Mouse (Mus musculus) megakaryocyte, embryonic 14.5 days (primary cell): Measurements from ENCODE around the gene Olfr1249. TPM values are rescaled to one million over a fixed set of nuclear protein-coding genes. Genes with fewer than 3 reads are reported as not detected.
"Not testable (repeated sequence)": the region's sequence is repeated elsewhere in the genome, so short reads cannot be mapped to it uniquely, and the experiment has no call there.

Source experiments
- H3K27me3 ChIP-seq: replicated peaks from 2 replicates; pipeline ENCODE3; 2012; ENCODE audit warnings: inconsistent platforms
- H3K36me3 ChIP-seq: replicated peaks from 2 replicates; pipeline ENCODE3; 2012; ENCODE audit warnings: low read length, inconsistent platforms, mixed read lengths
- H3K4me1 ChIP-seq: 2 replicates; pipeline ENCODE4 v1.6.1; 2012; ENCODE audit warnings: inconsistent platforms
- H3K4me3 ChIP-seq: replicated peaks from 2 replicates; pipeline ENCODE3; 2012; ENCODE audit warnings: moderate library complexity, mild to moderate bottlenecking, inconsistent platforms
- H3K9me3 ChIP-seq: 2 replicates; pipeline ENCODE4 v1.6.1; 2012; ENCODE audit warnings: inconsistent platforms
- FLI1 ChIP-seq: IDR thresholded peaks from 2 replicates; pipeline ENCODE4 v1.6.1; 2012; ENCODE audit warnings: low read length, inconsistent platforms, mixed read lengths
- GATA1 ChIP-seq: IDR thresholded peaks from 3 replicates; pipeline ENCODE4 v1.6.1; 2012; ENCODE audit warnings: mixed read lengths, low read length, inconsistent platforms, borderline replicate concordance
- polyA plus RNA-seq: library from polyadenylated mRNA; stranded (reverse); fragments of >175 nt; gene quantifications from 2 replicates; pipeline ENCODE4 v1.2.3, GENCODE M21; 2012; ENCODE audit warnings: low replicate concordance; ENCODE audit not compliant: insufficient read depth

Olfr1249 gene
- not detected in 2 replicates for polyA plus RNA-seq

GRCm38 (mm10) chr2:89634883-89635282 lies at the start of gene Olfr1249:
Gene Olfr1249, minus strand, starts transcription at chr2:89634983.
- no peaks in the 10 kb centered on the region for H3K4me1 ChIP-seq
- TF ChIP-seq FLI1 (no peak), GATA1 (no peak)
- no peaks in the 10 kb centered on the region for H3K27me3 ChIP-seq
- no peaks in the 10 kb centered on the region for H3K36me3 ChIP-seq
- H3K9me3 ChIP-seq = no peaks in the 10 kb centered on the region
- no peak within 1 kb of the TSS for H3K4me3 ChIP-seq

- H3K4me3 ChIP-seq = no peak within 1 kb of the TSS
- H3K27me3 ChIP-seq = no peaks in the 10 kb centered on the region
- TF ChIP-seq GATA1 (no peak), FLI1 (no peak)
- H3K9me3 ChIP-seq = no peaks in the 10 kb centered on the region
- H3K4me1 ChIP-seq = no peaks in the 10 kb centered on the region
- no peaks in the 10 kb centered on the region for H3K36me3 ChIP-seq
Measured at GRCm38 (mm10) chr2:89671836-89672235, 37.1 kb upstream of the Olfr1249 start, which contains the start of gene Olfr1251. Gene Olfr1251, minus strand, starts transcription at chr2:89671936.

DNA sequence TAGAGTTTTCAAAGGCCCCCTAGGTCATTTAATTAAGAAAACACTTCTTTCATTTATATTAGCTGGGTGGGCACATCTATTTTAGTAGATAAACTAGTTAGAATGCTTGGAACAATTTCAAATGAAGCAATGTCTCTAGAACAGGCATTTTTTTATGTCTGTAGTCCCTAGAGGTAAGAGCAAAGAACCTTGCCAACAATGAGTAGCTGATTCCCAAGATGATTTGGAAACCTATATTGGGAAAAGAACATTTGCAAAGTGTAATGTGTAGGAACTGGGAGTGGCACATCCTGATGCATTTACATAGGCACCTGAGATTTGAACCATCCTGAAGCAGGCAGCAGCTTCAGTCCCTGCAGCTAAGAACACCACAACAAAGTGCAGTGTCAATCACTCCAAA lies 26.6 kb upstream of the Olfr1249 start, which contains the start of gene Olfr1250:
Gene Olfr1250, minus strand, starts transcription at position 101 of the 400 bp plus-strand sequence.
- no peaks in the 10 kb centered on the region for H3K27me3 ChIP-seq
- H3K4me1 ChIP-seq = no peaks in the 10 kb centered on the region
- H3K4me3 ChIP-seq = no peak within 1 kb of the TSS
- H3K36me3 ChIP-seq = no peaks in the 10 kb centered on the region
- TF ChIP-seq FLI1 (no peak), GATA1 (no peak)
- no peaks in the 10 kb centered on the region for H3K9me3 ChIP-seq

- H3K27me3 ChIP-seq, H3K9me3 ChIP-seq, H3K4me1 ChIP-seq, H3K4me3 ChIP-seq, H3K36me3 ChIP-seq: not testable (repeated sequence)
Measured at GRCm38 (mm10) chr2:89618145-89618544, 16.6 kb downstream of the Olfr1249 start, which contains the start of gene Olfr1248. Gene Olfr1248, minus strand, starts transcription at chr2:89618245.

DNA sequence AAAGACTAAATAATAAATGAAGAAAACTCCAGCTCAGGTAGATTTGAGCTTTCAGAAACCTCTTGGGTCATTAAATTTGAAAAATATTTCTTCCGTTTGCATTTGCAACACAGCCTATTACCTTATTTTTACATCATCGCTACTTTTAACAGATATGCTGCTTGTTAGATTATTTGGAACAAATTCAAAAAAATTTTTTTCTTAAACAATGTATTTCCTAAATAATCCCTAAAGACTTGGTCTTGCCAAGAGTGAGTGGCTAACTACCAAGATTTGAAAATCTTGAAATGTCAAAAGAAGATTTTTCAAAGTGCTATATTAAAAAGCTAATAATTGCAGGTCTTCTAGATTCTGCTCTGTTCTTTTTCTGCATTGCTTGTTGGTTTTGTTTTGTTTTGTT lies 20.8 kb downstream of the Olfr1249 start, which contains the start of gene Olfr1247:
Gene Olfr1247, minus strand, starts transcription at position 101 of the 400 bp plus-strand sequence.
- Histone ChIP-seq H3K4me3 (no peak within 1 kb of the TSS), H3K4me1 (no peaks in the 10 kb centered on the region), H3K27me3 (no peaks in the 10 kb centered on the region), H3K36me3 (no peaks in the 10 kb centered on the region), H3K9me3 (peaks cover 3% of the 10 kb centered on the region; the same call in 1 of the 2 replicates)
- TF ChIP-seq GATA1 = no peak

GRCm38 (mm10) chr2:89593057-89593456 lies 41.7 kb downstream of the Olfr1249 start, which contains the start of gene Olfr1246:
Gene Olfr1246, minus strand, starts transcription at chr2:89593157.
- H3K9me3 ChIP-seq = no peaks in the 10 kb centered on the region

More at GRCm38 (mm10) chr2:89593057-89593456, 41.7 kb downstream of the Olfr1249 start, which contains the start of gene Olfr1246:
- H3K4me3 ChIP-seq = no peak within 1 kb of the TSS
- H3K27me3 ChIP-seq = no peaks in the 10 kb centered on the region
- no peak for TF ChIP-seq GATA1
- no peak for TF ChIP-seq FLI1
- H3K4me1 ChIP-seq = no peaks in the 10 kb centered on the region
- H3K36me3 ChIP-seq = no peaks in the 10 kb centered on the region

Other genes with a start within 250 kb of the Olfr1249 start
- not detected in 2 replicates for gene Olfr1238, start 225.3 kb downstream of the Olfr1249 start, polyA plus RNA-seq
- gene Olfr1239, start 214.6 kb downstream of the Olfr1249 start, polyA plus RNA-seq = not detected in 2 replicates
- gene Olfr1240, start 192.0 kb downstream of the Olfr1249 start, polyA plus RNA-seq = 0.07 TPM in 1 of 2 replicates, not detected in the other
- gene Olfr1241, start 147.9 kb downstream of the Olfr1249 start, polyA plus RNA-seq = not detected in 2 replicates
- not detected in 2 replicates for gene Olfr1242, start 136.6 kb downstream of the Olfr1249 start, polyA plus RNA-seq
- 2.7 TPM in 1 of 2 replicates, not detected in the other for gene Olfr1243, start 103.5 kb downstream of the Olfr1249 start, polyA plus RNA-seq
- not detected in 2 replicates for gene Olfr1245, start 56.5 kb downstream of the Olfr1249 start, polyA plus RNA-seq
- gene Olfr1246, start 41.8 kb downstream of the Olfr1249 start, polyA plus RNA-seq = not detected in 2 replicates
- 0.01 TPM in 1 of 2 replicates, not detected in the other for gene Olfr1247, start 20.9 kb downstream of the Olfr1249 start, polyA plus RNA-seq
- gene Olfr1248, start 16.7 kb downstream of the Olfr1249 start, polyA plus RNA-seq = not detected in 2 replicates
- not detected in 2 replicates for gene Olfr1250, start 26.5 kb upstream of the Olfr1249 start, polyA plus RNA-seq
- not detected in 2 replicates for gene Olfr1251, start 37.0 kb upstream of the Olfr1249 start, polyA plus RNA-seq
- gene Olfr1252, start 90.0 kb upstream of the Olfr1249 start, polyA plus RNA-seq = not detected in 2 replicates
- gene Olfr1253, start 122.1 kb upstream of the Olfr1249 start, polyA plus RNA-seq = not detected in 2 replicates
- not detected in 2 replicates for gene Olfr1254, start 158.6 kb upstream of the Olfr1249 start, polyA plus RNA-seq
- gene Olfr1255, start 177.1 kb upstream of the Olfr1249 start, polyA plus RNA-seq = not detected in 2 replicates
- gene Olfr1256, start 206.6 kb upstream of the Olfr1249 start, polyA plus RNA-seq = not detected in 2 replicates
- gene Olfr48, start 213.2 kb upstream of the Olfr1249 start, polyA plus RNA-seq = not detected in 2 replicates
- gene Olfr1257, start 243.5 kb upstream of the Olfr1249 start, polyA plus RNA-seq = not detected in 2 replicates